Mouse (Mus musculus) limb, embryonic 12.5 days (tissue): ENCODE data around the gene Pik3r3. TPM values are rescaled to one million over a fixed set of nuclear protein-coding genes. Genes with fewer than 3 reads are reported as not detected.

Source experiments
- ATAC-seq: fragments of 200-750 bp; cut with Nextera tagmentation; 2 replicates; pipeline ENCODE4 v1.8.0; 2017; ENCODE audit warnings: low read depth, moderate TSS enrichment; ENCODE audit not compliant: insufficient number of reproducible peaks, insufficient read depth, low FRiP score, low TSS enrichment
- H3K27ac ChIP-seq: fragments of 300-500 bp; sonication (generic); 2 replicates; pipeline ENCODE4 v1.5.1; 2016; ENCODE audit warnings: mild to moderate bottlenecking, moderate library complexity
- H3K27me3 ChIP-seq: fragments of 300-500 bp; sonication (generic); 2 replicates; pipeline ENCODE4 v1.6.1; 2016; ENCODE audit warnings: mild to moderate bottlenecking, moderate library complexity
- H3K36me3 ChIP-seq: fragments of 300-500 bp; sonication (generic); 2 replicates; pipeline ENCODE4 v1.6.1; 2016; ENCODE audit warnings: mild to moderate bottlenecking, moderate library complexity
- H3K4me1 ChIP-seq: fragments of 300-500 bp; sonication (generic); replicated peaks from 2 replicates; pipeline ENCODE4 v1.6.1; 2016
- H3K4me2 ChIP-seq: fragments of 300-500 bp; sonication (generic); 2 replicates; pipeline ENCODE4 v1.6.1; 2016; ENCODE audit warnings: mild to moderate bottlenecking, moderate library complexity
- H3K4me3 ChIP-seq: fragments of 300-500 bp; sonication (generic); replicated peaks from 2 replicates; pipeline ENCODE4 v1.5.1; 2016; ENCODE audit warnings: mild to moderate bottlenecking
- H3K9ac ChIP-seq: fragments of 300-500 bp; sonication (generic); replicated peaks from 2 replicates; pipeline ENCODE4 v1.6.1; 2016; ENCODE audit warnings: mild to moderate bottlenecking, moderate library complexity
- H3K9me3 ChIP-seq: fragments of 300-500 bp; sonication (generic); 2 replicates; pipeline ENCODE4 v1.6.1; 2016; ENCODE audit warnings: mild to moderate bottlenecking, moderate library complexity
- WGBS: fragments of 180-500 bp; shearing (Covaris S2); methylation state at CpG from one replicate; pipeline ENCODE4 v1.1.7; 2016; 5-methylcytosine and 5-hydroxymethylcytosine counted together
- polyA plus RNA-seq: library from polyadenylated mRNA; unstranded; fragments of >200 nt; fragmentation: Nextera tagmentation; extraction: Ambion mirVana; gene quantifications from 2 replicates; pipeline ENCODE4 v1.2.1, GENCODE M21; 2016

Pik3r3 gene
- polyA plus RNA-seq, 1 experiment from 2014 or later: 45.2 TPM

GRCm38 (mm10) chr4:116300878-116301355, 79.5 kb downstream of the Pik3r3 start:
- H3K9me3 ChIP-seq: no peaks in the 10 kb centered on the region
- no peak overlapping the region for H3K9ac ChIP-seq
- 68% methylated on average over 4 of the region's 4 CpGs for WGBS
- H3K27me3 ChIP-seq: no peaks in the 10 kb centered on the region
- peaks cover 64% of the 10 kb centered on the region for H3K36me3 ChIP-seq
- H3K4me2 ChIP-seq: no peak overlapping the region
- H3K27ac ChIP-seq: no peak overlapping the region
- no peak overlapping the region for H3K4me3 ChIP-seq
- ATAC-seq: no peak
- H3K4me1 ChIP-seq: no peaks in the 10 kb centered on the region

GRCm38 (mm10) chr4:116304551-116304950, 83.1 kb downstream of the Pik3r3 start:
- H3K36me3 ChIP-seq: peaks cover 66% of the 10 kb centered on the region
- WGBS: 11% methylated on average over 1 of the region's 1 CpGs
- H3K4me3 ChIP-seq: no peak overlapping the region
- ATAC-seq: no peak
- no peaks in the 10 kb centered on the region for H3K9me3 ChIP-seq
- H3K4me2 ChIP-seq: no peak overlapping the region
- no peaks in the 10 kb centered on the region for H3K27me3 ChIP-seq
- no peak overlapping the region for H3K9ac ChIP-seq
- no peak overlapping the region for H3K27ac ChIP-seq
- no peaks in the 10 kb centered on the region for H3K4me1 ChIP-seq

- Histone ChIP-seq H3K27ac (no peak overlapping the region), H3K4me1 (no peaks in the 10 kb centered on the region), H3K4me3 (no peak overlapping the region), H3K27me3 (no peaks in the 10 kb centered on the region), H3K9me3 (no peaks in the 10 kb centered on the region), H3K4me2 (no peak overlapping the region), H3K9ac (no peak overlapping the region), H3K36me3 (peaks cover 98% of the 10 kb centered on the region)
- ATAC-seq: no peak
- WGBS: 96% methylated on average over 4 of the region's 4 CpGs
These were observed 96.2 kb downstream of the Pik3r3 start for GRCm38 (mm10) chr4:116317575-116317974.

GRCm38 (mm10) chr4:116322127-116322526, 100.7 kb downstream of the Pik3r3 start:
- no peaks in the 10 kb centered on the region for H3K4me1 ChIP-seq
- 94% methylated on average over 6 of the region's 6 CpGs for WGBS
- H3K4me2 ChIP-seq: no peak overlapping the region
- no peak overlapping the region for H3K4me3 ChIP-seq
- H3K9ac ChIP-seq: no peak overlapping the region
- no peaks in the 10 kb centered on the region for H3K9me3 ChIP-seq
- no peak for ATAC-seq
- H3K36me3 ChIP-seq: peaks cover 85% of the 10 kb centered on the region
- H3K27me3 ChIP-seq: no peaks in the 10 kb centered on the region
- H3K27ac ChIP-seq: no peak overlapping the region

GRCm38 (mm10) chr4:116329256-116329655, 107.8 kb downstream of the Pik3r3 start:
- 94% methylated on average over 3 of the region's 3 CpGs for WGBS
- ATAC-seq: no peak

GRCm38 (mm10) chr4:116336294-116336693, 114.9 kb downstream of the Pik3r3 start:
- Histone ChIP-seq H3K4me1 (no peaks in the 10 kb centered on the region), H3K27me3 (no peaks in the 10 kb centered on the region), H3K4me2 (no peak overlapping the region), H3K9ac (no peak overlapping the region), H3K4me3 (no peak overlapping the region), H3K27ac (no peak overlapping the region), H3K36me3 (0 out of 2 replicates have a peak, but pooled peaks cover 3% of the 10 kb centered on the region), H3K9me3 (no peaks in the 10 kb centered on the region)
- WGBS: 86% methylated on average over 1 of the region's 1 CpGs
- ATAC-seq: no peak

More at GRCm38 (mm10) chr4:116329256-116329655, 107.8 kb downstream of the Pik3r3 start:
- Histone ChIP-seq H3K27ac (no peak overlapping the region), H3K36me3 (peaks cover 46% of the 10 kb centered on the region), H3K4me3 (no peak overlapping the region), H3K4me2 (no peak overlapping the region), H3K4me1 (no peaks in the 10 kb centered on the region), H3K27me3 (no peaks in the 10 kb centered on the region), H3K9me3 (no peaks in the 10 kb centered on the region), H3K9ac (no peak overlapping the region)

GRCm38 (mm10) chr4:116342119-116342518, 120.7 kb downstream of the Pik3r3 start:
- ATAC-seq: no peak
- Histone ChIP-seq H3K4me1 (no peaks in the 10 kb centered on the region), H3K9me3 (no peaks in the 10 kb centered on the region), H3K27ac (no peak overlapping the region), H3K4me3 (no peak overlapping the region), H3K9ac (no peak overlapping the region), H3K36me3 (no peaks in the 10 kb centered on the region), H3K4me2 (no peak overlapping the region), H3K27me3 (no peaks in the 10 kb centered on the region)

- no peak overlapping the region for H3K4me2 ChIP-seq
- no peaks in the 10 kb centered on the region for H3K4me1 ChIP-seq
- no peaks in the 10 kb centered on the region for H3K27me3 ChIP-seq
- H3K9ac ChIP-seq: no peak overlapping the region
- H3K4me3 ChIP-seq: no peak overlapping the region
- no peak for ATAC-seq
- H3K9me3 ChIP-seq: no peaks in the 10 kb centered on the region
- H3K27ac ChIP-seq: no peak overlapping the region
- WGBS: 85% methylated on average over 3 of the region's 3 CpGs
- H3K36me3 ChIP-seq: no peaks in the 10 kb centered on the region
These were observed 131.1 kb downstream of the Pik3r3 start for GRCm38 (mm10) chr4:116352496-116352895.

Other genes with a start within 250 kb of the Pik3r3 start
- 0.81 and 1.1 TPM in 2 replicates for gene Faah, start 203.7 kb upstream of the Pik3r3 start, polyA plus RNA-seq
- 18.4 and 21.1 TPM in 2 replicates for gene Nsun4, start 167.7 kb upstream of the Pik3r3 start, polyA plus RNA-seq
- gene Uqcrh, start 146.5 kb upstream of the Pik3r3 start, polyA plus RNA-seq: 436 and 452 TPM in 2 replicates
- gene Lrrc41, start 146.3 kb upstream of the Pik3r3 start, polyA plus RNA-seq: 78.9 and 82.6 TPM in 2 replicates
- gene Rad54l, start 97.9 kb upstream of the Pik3r3 start, polyA plus RNA-seq: 53.9 and 59.2 TPM in 2 replicates
- gene Pomgnt1, start 97.8 kb upstream of the Pik3r3 start, polyA plus RNA-seq: 73.8 and 74.8 TPM in 2 replicates
- gene Lurap1, start 70.3 kb upstream of the Pik3r3 start, polyA plus RNA-seq: 2.6 and 2.8 TPM in 2 replicates
- gene Tspan1, start 54.0 kb upstream of the Pik3r3 start, polyA plus RNA-seq: 0.10 and 0.16 TPM in 2 replicates
- not detected in 2 replicates for gene 1700042G07Rik, start 48.2 kb upstream of the Pik3r3 start, polyA plus RNA-seq
- not detected in 2 replicates for gene Gm49337, start 48.2 kb upstream of the Pik3r3 start, polyA plus RNA-seq
- 21.1 and 22.0 TPM in 2 replicates for gene Mast2, start 242.6 kb downstream of the Pik3r3 start, polyA plus RNA-seq